Mouse (Mus musculus): ENCODE data around the gene Rpl10-ps3. TPM values are rescaled to one million over a fixed set of nuclear protein-coding genes. Genes with fewer than 3 reads are reported as not detected.

The Rpl10-ps3 gene
- total RNA-seq (2021), result 100 to 1,000 TPM; 420 to 495 TPM

- intact Hi-C loops (cut with DNase I), result no loop called here
- DNase-seq, result no peak
Measured at GRCm38 (mm10) chr9:50344868-50345267, at the start of gene Rpl10-ps3. Gene Rpl10-ps3 (minus strand): TSS chr9:50344968.

- intact Hi-C loops (cut with DNase I), result no loop called here
- no peak for DNase-seq
Measured at GRCm38 (mm10) chr9:50375598-50375997, 30.8 kb upstream of the Rpl10-ps3 start.

- DNase-seq, result no peak
- intact Hi-C loops (cut with DNase I), result no loop called here
Measured at GRCm38 (mm10) chr9:50374666-50375065, 29.9 kb upstream of the Rpl10-ps3 start.

GRCm38 (mm10) chr9:50368551-50369297, 24.0 kb upstream of the Rpl10-ps3 start:
- no peak for DNase-seq
- intact Hi-C loops (cut with DNase I), result no loop called here

GRCm38 (mm10) chr9:50365059-50365780, 20.5 kb upstream of the Rpl10-ps3 start:
- intact Hi-C loops (cut with DNase I), result no loop called here
- DNase-seq, result no peak

- intact Hi-C loops (cut with DNase I), result no loop called here
- DNase-seq, result no peak
Measured at GRCm38 (mm10) chr9:50363962-50364361, 19.2 kb upstream of the Rpl10-ps3 start.

- intact Hi-C loops (cut with DNase I), result no loop called here
- DNase-seq, result no peak
Measured at GRCm38 (mm10) chr9:50363259-50363658, 18.5 kb upstream of the Rpl10-ps3 start.

- intact Hi-C loops (cut with DNase I), result no loop called here
Measured at GRCm38 (mm10) chr9:50362556-50362955, 17.8 kb upstream of the Rpl10-ps3 start.

GRCm38 (mm10) chr9:50360370-50360769, 15.6 kb upstream of the Rpl10-ps3 start:
- DNase-seq, result no peak
- intact Hi-C loops (cut with DNase I), result no loop called here

More at GRCm38 (mm10) chr9:50362556-50362955, 17.8 kb upstream of the Rpl10-ps3 start:
- DNase-seq, result no peak

- intact Hi-C loops (cut with DNase I), result no loop called here
- DNase-seq, result no peak
Measured at GRCm38 (mm10) chr9:50357331-50357730, 12.6 kb upstream of the Rpl10-ps3 start.

GRCm38 (mm10) chr9:50351746-50352145, 7.0 kb upstream of the Rpl10-ps3 start:
- DNase-seq, result no peak
- intact Hi-C loops (cut with DNase I), result no loop called here

GRCm38 (mm10) chr9:50350571-50350970, 5.8 kb upstream of the Rpl10-ps3 start:
- DNase-seq, result no peak
- intact Hi-C loops (cut with DNase I), result no loop called here

- DNase-seq, result no peak
- intact Hi-C loops (cut with DNase I), result no loop called here
Measured at GRCm38 (mm10) chr9:50349156-50349555, 4.4 kb upstream of the Rpl10-ps3 start.

- DNase-seq, result no peak
- intact Hi-C loops (cut with DNase I), result no loop called here
Measured at GRCm38 (mm10) chr9:50348256-50348655, 3.5 kb upstream of the Rpl10-ps3 start.

- intact Hi-C loops (cut with DNase I), result no loop called here
Measured at GRCm38 (mm10) chr9:50335539-50336325, 9.0 kb downstream of the Rpl10-ps3 start.

GRCm38 (mm10) chr9:50333413-50333812, 11.4 kb downstream of the Rpl10-ps3 start:
- intact Hi-C loops (cut with DNase I), result loop anchor here (1.0 to 5.0 kb wide), 3 partner anchors 105 to 1166 kb away; no protein-coding TSS in a partner anchor
- peak; percentile 5 to 28 for DNase-seq

More at GRCm38 (mm10) chr9:50335539-50336325, 9.0 kb downstream of the Rpl10-ps3 start:
- DNase-seq, result no peak

- DNase-seq, result no peak
- intact Hi-C loops (cut with DNase I), result no loop called here
Measured at GRCm38 (mm10) chr9:50324355-50325225, 20.2 kb downstream of the Rpl10-ps3 start.

- DNase-seq, result no peak
- intact Hi-C loops (cut with DNase I), result no loop called here
Measured at GRCm38 (mm10) chr9:50320729-50321128, 24.0 kb downstream of the Rpl10-ps3 start.

- no peak for DNase-seq
- intact Hi-C loops (cut with DNase I), result no loop called here
Measured at GRCm38 (mm10) chr9:50319506-50319905, 25.3 kb downstream of the Rpl10-ps3 start.

- intact Hi-C loops (cut with DNase I), result no loop called here
- no peak for DNase-seq
Measured at GRCm38 (mm10) chr9:50317299-50317698, 27.5 kb downstream of the Rpl10-ps3 start.

All from heart, postnatal 36 days (tissue).